Mouse (Mus musculus) testis, adult 2 months (tissue): ENCODE data around the gene Rpl37. TPM values are rescaled to one million over a fixed set of nuclear protein-coding genes. Genes with fewer than 3 reads are reported as not detected.
A peak's percentile ranks its signal among the peaks of the same experiment; 100 is the strongest.

Experiments used
- H3K27ac ChIP-seq: fragments of 200-500 bp; 2 replicates; pipeline ENCODE4 v1.5.1; 2012; ENCODE audit warnings: low read depth, low read length; ENCODE audit not compliant: control insufficient read depth, insufficient read depth
- H3K27me3 ChIP-seq: fragments of 200-500 bp; 2 replicates; pipeline ENCODE4 v1.6.1; 2012; ENCODE audit warnings: mild to moderate bottlenecking, low read length, moderate library complexity; ENCODE audit not compliant: control insufficient read depth, insufficient read depth
- H3K36me3 ChIP-seq: fragments of 200-500 bp; 2 replicates; pipeline ENCODE4 v1.6.1; 2012; ENCODE audit warnings: mild to moderate bottlenecking, low read length; ENCODE audit not compliant: control insufficient read depth, insufficient read depth
- H3K4me1 ChIP-seq: fragments of 200-500 bp; 2 replicates; pipeline ENCODE4 v1.6.1; 2012; ENCODE audit warnings: low read length; ENCODE audit not compliant: control insufficient read depth, insufficient read depth
- H3K4me3 ChIP-seq: fragments of 200-500 bp; 2 replicates; pipeline ENCODE4 v1.5.1; 2012; ENCODE audit warnings: low read depth, mild to moderate bottlenecking, low read length, moderate library complexity, mixed read lengths; ENCODE audit not compliant: control insufficient read depth
- CTCF ChIP-seq: fragments of 200-500 bp; IDR thresholded peaks from 2 replicates; pipeline ENCODE4 v1.5.1; 2012; ENCODE audit warnings: low read depth, mild to moderate bottlenecking, inconsistent platforms, low read length, moderate library complexity; ENCODE audit not compliant: control insufficient read depth, insufficient read depth, insufficient replicate concordance
- POLR2A ChIP-seq: fragments of 200-500 bp; IDR thresholded peaks from 2 replicates; pipeline ENCODE4 v1.6.1; 2012; ENCODE audit warnings: low read depth, mild to moderate bottlenecking, inconsistent platforms, low read length, moderate library complexity; ENCODE audit not compliant: control insufficient read depth
- polyA plus RNA-seq: library from polyadenylated mRNA; depleted of rRNA; stranded (reverse); fragments of >200 nt; gene quantifications from 2 replicates; pipeline ENCODE4 v1.2.3, GENCODE M21; 2012

Rpl37 gene
- polyA plus RNA-seq, 1 experiment: 559 TPM

- Histone ChIP-seq H3K4me1 (no peaks in the 10 kb centered on the region), H3K4me3 (no peak overlapping the region), H3K27me3 (no peaks in the 10 kb centered on the region), H3K36me3 (no peaks in the 10 kb centered on the region), H3K27ac (no peak overlapping the region)
- no peak for TF ChIP-seq CTCF
- no peak for TF ChIP-seq POLR2A
These were observed 21.8 kb downstream of the Rpl37 start for GRCm38 (mm10) chr15:5138021-5138856.

- H3K27ac ChIP-seq: no peak overlapping the region
- H3K36me3 ChIP-seq: no peaks in the 10 kb centered on the region
- peaks cover 2% of the 10 kb centered on the region; the same call in 1 of the 2 replicates for H3K4me1 ChIP-seq
- TF ChIP-seq CTCF (no peak), POLR2A (no peak)
- no peak overlapping the region for H3K4me3 ChIP-seq
- no peaks in the 10 kb centered on the region for H3K27me3 ChIP-seq
These were observed 22.9 kb downstream of the Rpl37 start for GRCm38 (mm10) chr15:5139366-5139765.

GRCm38 (mm10) chr15:5139863-5140262, 23.4 kb downstream of the Rpl37 start:
- Histone ChIP-seq H3K27ac (no peak overlapping the region), H3K4me3 (no peak overlapping the region), H3K4me1 (peaks cover 2% of the 10 kb centered on the region; the same call in 1 of the 2 replicates), H3K27me3 (no peaks in the 10 kb centered on the region), H3K36me3 (no peaks in the 10 kb centered on the region)
- no peak for TF ChIP-seq POLR2A
- TF ChIP-seq CTCF: no peak

- H3K27ac ChIP-seq: no peak overlapping the region
- peaks cover 5% of the 10 kb centered on the region for H3K4me1 ChIP-seq
- no peak for TF ChIP-seq CTCF
- no peak for TF ChIP-seq POLR2A
- no peaks in the 10 kb centered on the region for H3K27me3 ChIP-seq
- H3K4me3 ChIP-seq: no peak overlapping the region
- no peaks in the 10 kb centered on the region for H3K36me3 ChIP-seq
These were observed 23.9 kb downstream of the Rpl37 start for GRCm38 (mm10) chr15:5140357-5140756.

- no peaks in the 10 kb centered on the region for H3K27me3 ChIP-seq
- H3K27ac ChIP-seq: no peak overlapping the region
- TF ChIP-seq POLR2A: no peak
- no peak for TF ChIP-seq CTCF
- peaks cover 5% of the 10 kb centered on the region for H3K4me1 ChIP-seq
- no peaks in the 10 kb centered on the region for H3K36me3 ChIP-seq
- H3K4me3 ChIP-seq: no peak overlapping the region
These were observed 25.6 kb downstream of the Rpl37 start for GRCm38 (mm10) chr15:5142047-5142446.

- TF ChIP-seq CTCF (no peak), POLR2A (no peak)
- Histone ChIP-seq H3K36me3 (no peaks in the 10 kb centered on the region), H3K4me3 (no peak overlapping the region), H3K27me3 (no peaks in the 10 kb centered on the region), H3K4me1 (peaks cover 5% of the 10 kb centered on the region), H3K27ac (no peak overlapping the region)
These were observed 26.3 kb downstream of the Rpl37 start for GRCm38 (mm10) chr15:5142714-5143113.

- Histone ChIP-seq H3K27ac (peak within 1 kb of the TSS; percentile 80), H3K4me3 (peak within 1 kb of the TSS; percentile 99), H3K36me3 (no peaks in the 10 kb centered on the region), H3K4me1 (peaks cover 5% of the 10 kb centered on the region), H3K27me3 (no peaks in the 10 kb centered on the region)
- TF ChIP-seq POLR2A: peak; percentile 55; the same call in 1 of the 2 replicates
- TF ChIP-seq CTCF: no peak
These were observed 27.0 kb downstream of the Rpl37 start, which contains the start of gene Prkaa1 for GRCm38 (mm10) chr15:5143361-5144020. Prkaa1 (plus strand) TSS chr15:5143861.

GRCm38 (mm10) chr15:5144021-5144778, 27.8 kb downstream of the Rpl37 start:
- TF ChIP-seq CTCF (no peak), POLR2A (no peak; the same call in 1 of the 2 replicates)
- Histone ChIP-seq H3K4me3 (peak overlapping the region; percentile 99), H3K27ac (peak overlapping the region; percentile 80), H3K36me3 (no peaks in the 10 kb centered on the region), H3K4me1 (peaks cover 7% of the 10 kb centered on the region), H3K27me3 (no peaks in the 10 kb centered on the region)
